Mouse (Mus musculus) layer of hippocampus, postnatal 10 days (tissue): Measurements from ENCODE around the gene Arrdc2. TPM values are rescaled to one million over a fixed set of nuclear protein-coding genes. Genes with fewer than 3 reads are reported as not detected.

ENCODE experiments used
- DNase-seq, 2 experiments: peaks; one replicate each; pipeline ENCODE4 v3.0.0; 2021; ENCODE audit warnings: low spot score in 2 of 2
- long read RNA-seq: library from polyadenylated mRNA; stranded (forward); transcript quantifications from one replicate; pipeline ENCODE4 v2.0.0, GENCODE M21; 2023
- total RNA-seq, 2 experiments: library from RNA; stranded (reverse); gene quantifications; 2 replicates each; pipeline ENCODE4 v1.2.3; 2021

Gene Arrdc2
- 10 to 100 TPM; 15.7 to 18.1 TPM for total RNA-seq
- long read RNA-seq, transcript Arrdc2-201 (8 exons, 2,355 nt): major isoform, 16 of 21 reads
- long read RNA-seq, partial matches to known transcripts: 2 of 21 reads
- long read RNA-seq, other reads (novel, unspliced or antisense): 2 of 21 reads

- DNase-seq: peak; percentile 95 to 96
These were observed at the start of gene Arrdc2 for GRCm38 (mm10) chr8:70839408-70840351. Gene Arrdc2, minus strand, starts transcription at chr8:70839720.

GRCm38 (mm10) chr8:70887669-70888068 lies 48.1 kb upstream of the Arrdc2 start:
- peak; percentile 17 to 41 for DNase-seq

- peak; percentile 16 to 19 for DNase-seq
These were observed 46.1 kb upstream of the Arrdc2 start for GRCm38 (mm10) chr8:70885612-70886011.

- no peak for DNase-seq
These were observed 45.2 kb upstream of the Arrdc2 start for GRCm38 (mm10) chr8:70884683-70885082.

- DNase-seq: peak in 1 of 2 experiments; percentile 14
These were observed 44.7 kb upstream of the Arrdc2 start for GRCm38 (mm10) chr8:70884186-70884585.

GRCm38 (mm10) chr8:70880546-70880945 lies 41.0 kb upstream of the Arrdc2 start:
- peak; percentile 16 to 26 for DNase-seq

GRCm38 (mm10) chr8:70880126-70880525 lies 40.6 kb upstream of the Arrdc2 start:
- DNase-seq: peak; percentile 60 to 64

- peak in 1 of 2 experiments; percentile 13 for DNase-seq
These were observed 40.0 kb upstream of the Arrdc2 start for GRCm38 (mm10) chr8:70879500-70879899.

GRCm38 (mm10) chr8:70878178-70878577 lies 38.7 kb upstream of the Arrdc2 start:
- DNase-seq: no peak

- no peak for DNase-seq
These were observed 36.9 kb upstream of the Arrdc2 start for GRCm38 (mm10) chr8:70876382-70876781.

- DNase-seq: no peak
These were observed 34.9 kb upstream of the Arrdc2 start for GRCm38 (mm10) chr8:70874441-70874840.

GRCm38 (mm10) chr8:70873364-70873985 lies 34.0 kb upstream of the Arrdc2 start, which contains the start of gene Ccdc124:
Gene Ccdc124, minus strand, starts transcription at chr8:70873935.
- DNase-seq: peak; percentile 96 to 97

- no peak for DNase-seq
These were observed 33.3 kb upstream of the Arrdc2 start for GRCm38 (mm10) chr8:70872643-70873363.

GRCm38 (mm10) chr8:70871195-70871807 lies 31.8 kb upstream of the Arrdc2 start:
- no peak for DNase-seq

GRCm38 (mm10) chr8:70869601-70870041 lies 30.1 kb upstream of the Arrdc2 start:
- DNase-seq: peak; percentile 77 to 82

- no peak for DNase-seq
These were observed 29.7 kb upstream of the Arrdc2 start for GRCm38 (mm10) chr8:70869199-70869571.

- DNase-seq: peak in 1 of 2 experiments; percentile 35
These were observed 29.2 kb upstream of the Arrdc2 start for GRCm38 (mm10) chr8:70868559-70869198.

GRCm38 (mm10) chr8:70866566-70866965 lies 27.0 kb upstream of the Arrdc2 start:
- DNase-seq: no peak

GRCm38 (mm10) chr8:70866001-70866520 lies 26.5 kb upstream of the Arrdc2 start:
- DNase-seq: peak in 1 of 2 experiments; percentile 34
